Mouse (Mus musculus): ENCODE results near the gene Als2cr12. TPM values are rescaled to one million over a fixed set of nuclear protein-coding genes. Genes with fewer than 3 reads are reported as not detected.
"Not testable (repeated sequence)": the region's sequence is repeated elsewhere in the genome, so short reads cannot be mapped to it uniquely, and the experiment has no call there.

The Als2cr12 gene
- polyA plus RNA-seq, 1 experiment: 11.0 TPM

DNA sequence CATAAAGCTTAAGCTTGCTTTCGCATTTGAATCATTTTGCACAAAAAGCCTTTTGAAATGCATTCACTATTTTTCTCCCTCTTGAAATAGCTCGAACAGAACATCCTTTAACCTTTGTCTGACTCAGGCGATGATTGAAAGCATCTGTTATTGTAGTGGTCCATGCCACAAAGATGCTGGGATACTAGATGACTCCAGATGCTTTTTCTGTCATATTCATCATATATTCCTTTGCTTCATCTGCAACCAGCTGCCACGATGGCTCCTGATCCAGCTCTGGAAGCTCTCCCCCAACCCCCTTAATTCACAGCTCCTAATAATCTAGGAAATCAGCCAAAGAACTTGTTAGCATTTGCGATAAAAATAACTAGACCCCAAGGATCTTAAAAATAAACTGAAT lies 78.7 kb downstream of the Als2cr12 start:
- peaks cover 17% of the 10 kb centered on the region; the same call in 1 of the 2 replicates for H3K4me1 ChIP-seq (ENCODE audit: control insufficient read depth, insufficient read depth, insufficient read length, low read length)
- H3K4me3 ChIP-seq (ENCODE audit: insufficient read depth, low read depth, low read length): no peak overlapping the region
- no peak overlapping the region for H3K27ac ChIP-seq (replicated peaks; ENCODE audit: low read depth, low read length)

DNA sequence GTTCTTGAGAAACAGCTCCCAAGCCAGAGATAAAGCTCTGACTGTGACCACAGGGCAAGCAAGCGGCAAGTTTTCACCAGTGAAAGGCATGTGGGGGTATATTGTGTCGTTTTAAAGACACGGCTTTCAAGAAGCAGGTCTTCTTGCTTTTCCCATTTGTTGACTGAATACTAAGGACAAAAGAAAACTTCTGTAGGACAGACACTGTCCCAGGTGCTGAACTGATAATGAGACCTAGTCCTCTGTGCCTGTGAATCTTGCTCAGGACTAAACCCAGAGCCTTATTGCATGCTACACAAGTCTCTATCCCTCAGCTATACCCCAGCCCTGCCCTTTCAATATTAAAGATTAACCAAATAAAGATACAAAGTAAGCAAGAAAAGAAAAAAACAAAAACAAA lies 79.6 kb downstream of the Als2cr12 start:
- H3K4me1 ChIP-seq (ENCODE audit: control insufficient read depth, insufficient read depth, insufficient read length, low read length): peaks cover 13% of the 10 kb centered on the region; the same call in 1 of the 2 replicates
- peak overlapping the region; percentile 94 for H3K27ac ChIP-seq (replicated peaks; ENCODE audit: low read depth, low read length)
- H3K4me3 ChIP-seq (ENCODE audit: insufficient read depth, low read depth, low read length): no peak overlapping the region

- Histone ChIP-seq H3K27ac (replicated peaks; ENCODE audit: low read depth, low read length) (peak overlapping the region; percentile 100), H3K4me3 (ENCODE audit: insufficient read depth, low read depth, low read length) (no peak overlapping the region)
Measured at GRCm38 (mm10) chr1:58615146-58615545, 80.6 kb downstream of the Als2cr12 start.

GRCm38 (mm10) chr1:58614424-58614823 lies 81.4 kb downstream of the Als2cr12 start:
- H3K4me1 ChIP-seq (ENCODE audit: control insufficient read depth, insufficient read depth, insufficient read length, low read length): peaks cover 13% of the 10 kb centered on the region; the same call in 1 of the 2 replicates
- peak overlapping the region; percentile 100 for H3K27ac ChIP-seq (replicated peaks; ENCODE audit: low read depth, low read length)
- no peak overlapping the region for H3K4me3 ChIP-seq (ENCODE audit: insufficient read depth, low read depth, low read length)

More at GRCm38 (mm10) chr1:58615146-58615545, 80.6 kb downstream of the Als2cr12 start:
- peaks cover 13% of the 10 kb centered on the region; the same call in 1 of the 2 replicates for H3K4me1 ChIP-seq (ENCODE audit: control insufficient read depth, insufficient read depth, insufficient read length, low read length)

DNA sequence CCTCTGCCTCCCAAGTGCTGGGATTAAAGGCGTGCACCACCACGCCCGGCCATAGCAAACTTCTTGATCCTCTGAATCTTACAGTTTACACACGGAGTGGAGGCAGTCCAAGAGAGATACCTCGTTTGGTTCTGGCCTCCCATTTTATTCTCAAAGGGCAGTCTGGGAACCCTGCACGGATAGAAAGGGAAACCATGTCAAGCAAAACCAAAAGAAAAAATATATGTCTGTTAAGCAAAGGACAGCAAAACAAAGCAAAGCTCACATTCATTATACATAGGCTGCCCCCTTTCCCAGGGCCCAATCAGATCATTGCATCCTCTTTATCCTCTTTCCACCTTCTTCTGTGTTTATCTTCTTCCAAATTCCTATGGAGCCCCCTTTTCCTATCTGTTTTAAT lies 82.0 kb downstream of the Als2cr12 start:
- no peak overlapping the region for H3K4me3 ChIP-seq (ENCODE audit: insufficient read depth, low read depth, low read length)
- no peak overlapping the region for H3K27ac ChIP-seq (replicated peaks; ENCODE audit: low read depth, low read length)

GRCm38 (mm10) chr1:58610611-58611010 lies 85.2 kb downstream of the Als2cr12 start:
- H3K4me3 ChIP-seq (ENCODE audit: insufficient read depth, low read depth, low read length): no peak overlapping the region
- H3K27ac ChIP-seq (replicated peaks; ENCODE audit: low read depth, low read length): peak overlapping the region; percentile 100
- H3K4me1 ChIP-seq (ENCODE audit: control insufficient read depth, insufficient read depth, insufficient read length, low read length): peaks cover 6% of the 10 kb centered on the region; the same call in 1 of the 2 replicates

More for the DNA sequence above, 82.0 kb downstream of the Als2cr12 start:
- peaks cover 13% of the 10 kb centered on the region; the same call in 1 of the 2 replicates for H3K4me1 ChIP-seq (ENCODE audit: control insufficient read depth, insufficient read depth, insufficient read length, low read length)

GRCm38 (mm10) chr1:58610166-58610565 lies 85.6 kb downstream of the Als2cr12 start:
- H3K27ac ChIP-seq (replicated peaks; ENCODE audit: low read depth, low read length): peak overlapping the region; percentile 100
- H3K4me1 ChIP-seq (ENCODE audit: control insufficient read depth, insufficient read depth, insufficient read length, low read length): peaks cover 6% of the 10 kb centered on the region; the same call in 1 of the 2 replicates
- no peak overlapping the region for H3K4me3 ChIP-seq (ENCODE audit: insufficient read depth, low read depth, low read length)

DNA sequence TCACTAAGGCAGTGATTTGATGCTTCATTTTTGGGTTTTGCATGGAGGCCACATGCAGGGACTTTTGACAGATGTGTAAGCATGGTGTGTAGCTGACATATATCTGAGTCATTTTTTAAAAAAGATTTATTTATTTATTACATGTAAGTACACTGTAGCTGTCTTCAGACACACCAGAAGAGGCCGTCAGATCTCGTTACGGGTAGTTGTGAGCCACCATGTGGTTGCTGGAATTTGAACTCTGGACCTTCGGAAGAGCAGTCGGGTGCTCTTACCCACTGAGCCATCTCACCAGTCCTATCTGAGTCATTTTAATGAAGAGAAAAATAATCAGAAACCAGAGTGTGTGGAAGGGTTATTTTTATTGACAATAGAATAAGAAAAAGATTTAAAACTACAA lies 86.2 kb downstream of the Als2cr12 start:
- not testable (repeated sequence) for H3K4me3 ChIP-seq (ENCODE audit: insufficient read depth, low read depth, low read length); H3K4me1 ChIP-seq (ENCODE audit: control insufficient read depth, insufficient read depth, insufficient read length, low read length)
- H3K27ac ChIP-seq (replicated peaks; ENCODE audit: low read depth, low read length): peak overlapping the region; percentile 60

- H3K4me1 ChIP-seq (ENCODE audit: control insufficient read depth, insufficient read depth, insufficient read length, low read length): no peaks in the 10 kb centered on the region; the same call in 1 of the 2 replicates
- no peak overlapping the region for H3K4me3 ChIP-seq (ENCODE audit: insufficient read depth, low read depth, low read length)
- no peak overlapping the region for H3K27ac ChIP-seq (replicated peaks; ENCODE audit: low read depth, low read length)
Measured at GRCm38 (mm10) chr1:58603738-58604137, 92.1 kb downstream of the Als2cr12 start.

DNA sequence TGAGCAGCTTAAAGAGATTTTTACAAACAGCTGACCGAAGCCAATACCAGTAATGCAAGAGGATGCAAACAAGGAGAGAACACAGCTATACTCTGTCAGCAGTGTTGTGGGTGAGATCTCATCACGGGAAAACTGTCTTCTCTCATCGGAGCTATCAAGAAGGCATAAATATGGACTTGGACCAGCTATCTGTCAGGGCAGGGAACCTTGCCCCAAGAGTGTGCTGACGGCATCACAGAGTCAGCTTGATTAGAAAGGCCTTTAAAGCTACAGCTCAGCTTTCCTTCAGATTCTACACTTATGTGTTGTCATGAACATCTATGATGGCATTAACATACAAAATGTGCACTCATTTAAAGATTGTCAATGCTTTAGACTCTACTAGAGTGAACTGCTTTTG lies 93.1 kb downstream of the Als2cr12 start:
- no peak overlapping the region for H3K4me3 ChIP-seq (ENCODE audit: insufficient read depth, low read depth, low read length)
- H3K4me1 ChIP-seq (ENCODE audit: control insufficient read depth, insufficient read depth, insufficient read length, low read length): no peaks in the 10 kb centered on the region; the same call in 1 of the 2 replicates
- peak overlapping the region; percentile 7; the same call in 1 of the 2 replicates for H3K27ac ChIP-seq (replicated peaks; ENCODE audit: low read depth, low read length)

Other genes with a start within 250 kb of the Als2cr12 start
- gene Orc2, start 190.9 kb downstream of the Als2cr12 start, polyA plus RNA-seq (2012; ENCODE audit: insufficient read depth, insufficient read length, missing spikeins): 13.6 and 18.1 TPM in 2 replicates
- 25.8 and 36.1 TPM in 2 replicates for gene Fam126b, start 109.7 kb downstream of the Als2cr12 start, polyA plus RNA-seq (2012; ENCODE audit: insufficient read depth, insufficient read length, missing spikeins)
- 1,018 and 1,120 TPM in 2 replicates for gene Ndufb3, start 109.6 kb downstream of the Als2cr12 start, polyA plus RNA-seq (2012; ENCODE audit: insufficient read depth, insufficient read length, missing spikeins)
- 43.9 and 53.5 TPM in 2 replicates for gene Cflar, start 15.5 kb upstream of the Als2cr12 start, polyA plus RNA-seq (2012; ENCODE audit: insufficient read depth, insufficient read length, missing spikeins)
- gene Casp8, start 99.4 kb upstream of the Als2cr12 start, polyA plus RNA-seq (2012; ENCODE audit: insufficient read depth, insufficient read length, missing spikeins): 9.9 and 15.4 TPM in 2 replicates